Mouse (Mus musculus): ENCODE measurements at regions not wholly inside any gene's neighbourhood (a gene's known extent, or its start where the extent isn't known, plus 50 kb on each side); places are given as distances from the start of the nearest gene placed in this dataset.

GRCm38 (mm10) chr16:30737524-30737923 lies 138.0 kb downstream of the Fam43a start:
- Histone ChIP-seq H3K4me2 (no peak overlapping the region), H3K27me3 (no peaks in the 10 kb centered on the region), H3K36me3 (no peaks in the 10 kb centered on the region), H3K9me3 (no peaks in the 10 kb centered on the region), H3K4me3 (no peak overlapping the region), H3K9ac (no peak overlapping the region), H3K4me1 (peaks cover 33% of the 10 kb centered on the region), H3K27ac (no peak overlapping the region)
- no peak for ATAC-seq (ENCODE audit: insufficient number of reproducible peaks, insufficient read depth, low FRiP score, low TSS enrichment, low read depth)
- WGBS, result 66% methylated on average over 8 of the region's 8 CpGs

- H3K27ac ChIP-seq, result no peak overlapping the region
- H3K4me3 ChIP-seq, result no peak overlapping the region
- H3K9ac ChIP-seq, result no peak overlapping the region
- no peak for ATAC-seq (ENCODE audit: insufficient number of reproducible peaks, insufficient read depth, low FRiP score, low TSS enrichment, low read depth)
- H3K4me2 ChIP-seq, result no peak overlapping the region
- H3K9me3 ChIP-seq, result no peaks in the 10 kb centered on the region
- H3K4me1 ChIP-seq, result peaks cover 35% of the 10 kb centered on the region
- no peaks in the 10 kb centered on the region for H3K27me3 ChIP-seq
- 81% methylated on average over 7 of the region's 7 CpGs for WGBS
- no peaks in the 10 kb centered on the region for H3K36me3 ChIP-seq
These were observed 140.1 kb downstream of the Fam43a start for GRCm38 (mm10) chr16:30739651-30740050.

- Histone ChIP-seq H3K4me2 (no peak overlapping the region), H3K27ac (no peak overlapping the region), H3K27me3 (no peaks in the 10 kb centered on the region), H3K36me3 (no peaks in the 10 kb centered on the region), H3K9ac (no peak overlapping the region), H3K9me3 (no peaks in the 10 kb centered on the region), H3K4me3 (no peak overlapping the region), H3K4me1 (peaks cover 36% of the 10 kb centered on the region)
- WGBS, result 78% methylated on average over 1 of the region's 1 CpGs
- ATAC-seq (ENCODE audit: insufficient number of reproducible peaks, insufficient read depth, low FRiP score, low TSS enrichment, low read depth), result no peak
These were observed 141.7 kb downstream of the Fam43a start for GRCm38 (mm10) chr16:30741192-30741591.

GRCm38 (mm10) chr16:30742474-30742873 lies 143.0 kb downstream of the Fam43a start:
- H3K4me1 ChIP-seq, result peaks cover 25% of the 10 kb centered on the region
- no peak overlapping the region for H3K27ac ChIP-seq
- H3K4me2 ChIP-seq, result no peak overlapping the region
- H3K4me3 ChIP-seq, result no peak overlapping the region
- no peak overlapping the region for H3K9ac ChIP-seq
- ATAC-seq (ENCODE audit: insufficient number of reproducible peaks, insufficient read depth, low FRiP score, low TSS enrichment, low read depth), result no peak
- no peaks in the 10 kb centered on the region for H3K36me3 ChIP-seq
- 47% methylated on average over 6 of the region's 6 CpGs for WGBS
- no peaks in the 10 kb centered on the region for H3K9me3 ChIP-seq
- no peaks in the 10 kb centered on the region for H3K27me3 ChIP-seq

- Histone ChIP-seq H3K36me3 (no peaks in the 10 kb centered on the region), H3K27me3 (no peaks in the 10 kb centered on the region), H3K9ac (no peak overlapping the region), H3K4me1 (peaks cover 21% of the 10 kb centered on the region), H3K27ac (no peak overlapping the region), H3K4me2 (no peak overlapping the region), H3K4me3 (no peak overlapping the region), H3K9me3 (no peaks in the 10 kb centered on the region)
- 57% methylated on average over 4 of the region's 4 CpGs for WGBS
- no peak for ATAC-seq (ENCODE audit: insufficient number of reproducible peaks, insufficient read depth, low FRiP score, low TSS enrichment, low read depth)
These were observed 144.0 kb downstream of the Fam43a start for GRCm38 (mm10) chr16:30743566-30743965.

- H3K9me3 ChIP-seq, result no peaks in the 10 kb centered on the region
- H3K36me3 ChIP-seq, result no peaks in the 10 kb centered on the region
- H3K4me1 ChIP-seq, result peaks cover 21% of the 10 kb centered on the region
- 59% methylated on average over 7 of the region's 7 CpGs for whole genome bisulfite sequencing
- no peaks in the 10 kb centered on the region for H3K27me3 ChIP-seq
- H3K9ac ChIP-seq, result no peak overlapping the region
- H3K4me3 ChIP-seq, result no peak overlapping the region
- peak overlapping the region; percentile 0; the same call in 1 of the 2 replicates for H3K27ac ChIP-seq
- ATAC-seq (ENCODE audit: insufficient number of reproducible peaks, insufficient read depth, low FRiP score, low TSS enrichment, low read depth), result no peak
- H3K4me2 ChIP-seq, result no peak overlapping the region
These were observed 144.7 kb downstream of the Fam43a start for GRCm38 (mm10) chr16:30744237-30744636.

- Histone ChIP-seq H3K4me2 (no peak overlapping the region), H3K9me3 (no peaks in the 10 kb centered on the region), H3K27me3 (no peaks in the 10 kb centered on the region), H3K4me1 (peaks cover 21% of the 10 kb centered on the region), H3K27ac (peak overlapping the region; percentile 79), H3K9ac (no peak overlapping the region), H3K36me3 (no peaks in the 10 kb centered on the region), H3K4me3 (no peak overlapping the region)
- WGBS, result 22% methylated on average over 11 of the region's 11 CpGs
- no peak for ATAC-seq (ENCODE audit: insufficient number of reproducible peaks, insufficient read depth, low FRiP score, low TSS enrichment, low read depth)
These were observed 146.2 kb downstream of the Fam43a start for GRCm38 (mm10) chr16:30745598-30746181.

GRCm38 (mm10) chr16:30746211-30746610 lies 146.7 kb downstream of the Fam43a start:
- H3K4me2 ChIP-seq, result no peak overlapping the region
- no peak overlapping the region for H3K9ac ChIP-seq
- H3K4me1 ChIP-seq, result peaks cover 21% of the 10 kb centered on the region
- H3K36me3 ChIP-seq, result no peaks in the 10 kb centered on the region
- no peaks in the 10 kb centered on the region for H3K27me3 ChIP-seq
- H3K4me3 ChIP-seq, result no peak overlapping the region
- WGBS, result 39% methylated on average over 8 of the region's 8 CpGs
- no peaks in the 10 kb centered on the region for H3K9me3 ChIP-seq
- no peak for ATAC-seq (ENCODE audit: insufficient number of reproducible peaks, insufficient read depth, low FRiP score, low TSS enrichment, low read depth)
- H3K27ac ChIP-seq, result 0 out of 2 replicates have a peak overlapping the region, but pooled peaks have one; percentile 51

- H3K27me3 ChIP-seq, result no peaks in the 10 kb centered on the region
- no peak overlapping the region for H3K9ac ChIP-seq
- peaks cover 15% of the 10 kb centered on the region for H3K4me1 ChIP-seq
- 66% methylated on average over 3 of the region's 3 CpGs for WGBS
- H3K4me2 ChIP-seq, result no peak overlapping the region
- H3K9me3 ChIP-seq, result no peaks in the 10 kb centered on the region
- no peak for ATAC-seq (ENCODE audit: insufficient number of reproducible peaks, insufficient read depth, low FRiP score, low TSS enrichment, low read depth)
- no peak overlapping the region for H3K4me3 ChIP-seq
- H3K27ac ChIP-seq, result no peak overlapping the region
- H3K36me3 ChIP-seq, result no peaks in the 10 kb centered on the region
These were observed 150.3 kb downstream of the Fam43a start for GRCm38 (mm10) chr16:30749841-30750240.

GRCm38 (mm10) chr16:30755771-30756170 lies 156.2 kb downstream of the Fam43a start:
- H3K4me1 ChIP-seq, result 0 out of 2 replicates have a peak, but pooled peaks cover 4% of the 10 kb centered on the region
- H3K9ac ChIP-seq, result no peak overlapping the region
- H3K4me2 ChIP-seq, result no peak overlapping the region
- H3K9me3 ChIP-seq, result no peaks in the 10 kb centered on the region
- no peaks in the 10 kb centered on the region for H3K36me3 ChIP-seq
- H3K4me3 ChIP-seq, result no peak overlapping the region
- no peak overlapping the region for H3K27ac ChIP-seq
- no peak for ATAC-seq (ENCODE audit: insufficient number of reproducible peaks, insufficient read depth, low FRiP score, low TSS enrichment, low read depth)
- WGBS, result 93% methylated on average over 2 of the region's 2 CpGs
- H3K27me3 ChIP-seq, result no peaks in the 10 kb centered on the region

- WGBS, result 79% methylated on average over 5 of the region's 5 CpGs
- H3K36me3 ChIP-seq, result no peaks in the 10 kb centered on the region
- H3K9me3 ChIP-seq, result no peaks in the 10 kb centered on the region
These were observed 157.2 kb downstream of the Fam43a start for GRCm38 (mm10) chr16:30756678-30757077.

GRCm38 (mm10) chr16:30757556-30757955 lies 158.0 kb downstream of the Fam43a start:
- Histone ChIP-seq H3K4me3 (no peak overlapping the region), H3K9ac (no peak overlapping the region), H3K4me1 (peaks cover 9% of the 10 kb centered on the region; the same call in 1 of the 2 replicates), H3K36me3 (no peaks in the 10 kb centered on the region), H3K4me2 (no peak overlapping the region), H3K9me3 (no peaks in the 10 kb centered on the region), H3K27me3 (no peaks in the 10 kb centered on the region), H3K27ac (no peak overlapping the region)
- ATAC-seq (ENCODE audit: insufficient number of reproducible peaks, insufficient read depth, low FRiP score, low TSS enrichment, low read depth), result no peak
- 80% methylated on average over 3 of the region's 3 CpGs for WGBS

More at GRCm38 (mm10) chr16:30756678-30757077, 157.2 kb downstream of the Fam43a start:
- no peaks in the 10 kb centered on the region for H3K27me3 ChIP-seq
- no peak overlapping the region for H3K4me3 ChIP-seq
- H3K9ac ChIP-seq, result no peak overlapping the region
- no peak overlapping the region for H3K4me2 ChIP-seq
- no peak overlapping the region for H3K27ac ChIP-seq
- ATAC-seq (ENCODE audit: insufficient number of reproducible peaks, insufficient read depth, low FRiP score, low TSS enrichment, low read depth), result no peak
- H3K4me1 ChIP-seq, result peaks cover 8% of the 10 kb centered on the region; the same call in 1 of the 2 replicates

Data from embryonic facial prominence, embryonic 13.5 days (tissue).